Mouse (Mus musculus): Measurements from ENCODE around the gene Cdk13. TPM values are rescaled to one million over a fixed set of nuclear protein-coding genes. Genes with fewer than 3 reads are reported as not detected.

Gene Cdk13
- polyA plus RNA-seq, 1 experiment = 31.7 TPM

Other genes with a start within 250 kb of the Cdk13 start
- 7.7 and 10.8 TPM in 2 replicates for gene Mplkip, start 109.9 kb downstream of the Cdk13 start, polyA plus RNA-seq (2012; rRNA removed)
- gene Sugct, start 109.5 kb downstream of the Cdk13 start, polyA plus RNA-seq (2012; rRNA removed) = 5.3 and 5.8 TPM in 2 replicates
- gene Rala, start 139.1 kb upstream of the Cdk13 start, polyA plus RNA-seq (2012; rRNA removed) = 48.0 and 50.4 TPM in 2 replicates
- 24.8 and 28.1 TPM in 2 replicates for gene Yae1d1, start 188.3 kb upstream of the Cdk13 start, polyA plus RNA-seq (2012; rRNA removed)

All from frontal cortex, adult 2 months (tissue).